Mouse (Mus musculus): Measurements from ENCODE around the gene Cd96.

Gene Cd96

GRCm38 (mm10) chr16:45986236-45986635, 133.8 kb downstream of the Cd96 start:
- no peak for DNase-seq (ENCODE audit: low spot score in 2 of 2)
